Mouse (Mus musculus) spleen, postnatal 14 days (tissue): ENCODE data around the gene Kmo.

Experiments
- DNase-seq, 2 experiments: peaks; one replicate each; pipeline ENCODE4 v3.0.0; 2021 to 2022; ENCODE audit warnings: low spot score in 2 of 2

Gene Kmo

DNA sequence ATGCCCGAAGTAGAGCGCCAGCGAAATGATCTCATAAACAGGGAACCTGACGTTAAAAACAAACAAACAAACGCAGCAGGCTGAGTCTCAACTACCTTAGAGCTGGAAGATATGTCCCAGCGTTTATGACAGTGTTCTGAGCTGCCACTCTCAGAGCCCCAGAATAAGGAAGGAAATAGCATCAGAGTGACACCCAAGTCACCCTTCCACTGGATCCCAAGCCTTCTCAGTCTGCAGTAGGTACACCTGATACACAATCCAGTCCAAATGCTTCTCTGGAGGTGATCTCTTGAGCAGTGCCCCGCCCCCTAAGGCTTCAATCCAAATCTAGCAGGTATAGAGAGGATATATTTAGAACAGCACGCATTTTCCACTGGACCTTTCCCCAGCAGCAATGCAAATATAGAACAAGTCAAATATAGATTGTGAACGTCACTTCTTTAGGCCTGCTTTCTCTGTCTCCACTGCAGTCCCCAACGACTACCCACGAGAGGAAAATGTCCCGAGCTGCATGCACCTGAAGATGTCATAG, 73.3 kb downstream of the Kmo start:
- peak in 1 of 2 experiments; percentile 3 for DNase-seq

GRCm38 (mm10) chr1:175698293-175698692, 78.1 kb downstream of the Kmo start, which contains the start of gene Wdr64:
Gene Wdr64 (plus strand): TSS chr1:175698593.
- DNase-seq: no peak

GRCm38 (mm10) chr1:175699375-175699774, 79.2 kb downstream of the Kmo start:
- DNase-seq: no peak

DNA sequence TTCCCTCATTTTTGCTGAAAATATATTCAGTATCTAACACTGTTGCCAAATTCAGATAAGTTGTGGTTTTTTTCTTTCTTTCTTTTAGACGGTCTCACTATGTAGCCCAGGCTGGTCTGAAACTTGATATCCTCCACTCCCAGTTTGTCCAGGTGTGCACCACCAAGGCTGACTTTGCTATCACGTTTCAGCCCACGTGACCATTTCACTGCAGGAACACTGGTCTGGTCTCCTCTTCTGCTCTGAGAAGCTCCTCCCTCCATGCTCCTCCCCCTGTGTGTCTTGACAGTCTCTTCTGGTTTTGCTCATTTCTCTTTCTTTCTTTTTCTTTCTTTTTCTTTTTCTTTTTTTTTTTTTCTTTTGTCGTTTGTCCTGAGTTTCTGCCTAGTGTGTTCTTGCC, 79.6 kb downstream of the Kmo start:
- no peak for DNase-seq

DNA sequence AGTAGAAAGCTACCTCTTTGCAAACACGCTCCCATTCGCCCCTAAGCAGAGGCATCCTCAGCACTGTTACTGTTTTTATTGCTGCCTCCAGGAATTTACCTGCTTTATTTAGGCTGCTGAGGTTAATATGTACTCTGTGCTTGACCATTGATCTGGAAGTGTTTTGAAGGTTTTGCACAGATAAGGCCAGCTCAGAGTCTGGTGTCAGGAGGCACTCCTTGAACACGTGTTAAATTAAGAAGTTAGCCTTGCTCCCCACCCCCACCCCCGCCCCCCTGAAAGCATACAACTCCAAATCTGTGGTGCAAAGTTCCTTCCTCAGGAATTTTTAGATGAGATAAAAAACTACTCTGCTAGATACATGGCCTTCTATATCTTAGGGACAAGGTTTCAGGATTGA, 81.0 kb downstream of the Kmo start:
- no peak for DNase-seq

DNA sequence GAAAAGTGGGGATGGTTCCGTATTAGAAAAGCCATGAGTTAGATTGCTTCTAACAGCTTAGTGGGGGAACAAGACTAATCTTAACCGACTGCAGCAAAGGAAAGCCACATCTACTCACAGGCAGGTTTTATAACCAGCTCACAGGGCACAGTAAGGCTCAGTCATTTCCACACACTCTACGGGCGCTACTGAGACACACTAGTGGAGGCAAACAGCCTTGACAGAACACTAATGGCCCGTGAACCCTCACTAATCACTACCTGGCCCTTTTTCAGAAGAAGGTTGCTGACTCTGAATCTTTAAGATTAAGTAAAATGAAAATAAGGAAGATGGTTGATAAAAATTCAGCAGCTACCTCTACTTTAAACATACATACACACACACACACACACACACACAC, 87.4 kb downstream of the Kmo start:
- no peak for DNase-seq

- DNase-seq: no peak
These were observed 87.8 kb downstream of the Kmo start for GRCm38 (mm10) chr1:175708013-175708412.
